Mouse (Mus musculus) midbrain, embryonic 15.5 days (tissue): Measurements from ENCODE around the gene Nploc4. TPM values are rescaled to one million over a fixed set of nuclear protein-coding genes. Genes with fewer than 3 reads are reported as not detected.

ENCODE experiments used
- ATAC-seq: fragments of 200-750 bp; cut with Nextera tagmentation; replicated peaks from 2 replicates; pipeline ENCODE4 v1.8.0; 2017; ENCODE audit warnings: moderate TSS enrichment
- H3K27ac ChIP-seq: fragments of 300-500 bp; sonication (generic); 2 replicates; pipeline ENCODE4 v1.5.1; 2015; ENCODE audit warnings: mild to moderate bottlenecking, inconsistent platforms
- H3K27me3 ChIP-seq: fragments of 300-500 bp; sonication (generic); replicated peaks from 2 replicates; pipeline ENCODE4 v1.6.1; 2015; ENCODE audit warnings: inconsistent platforms
- H3K36me3 ChIP-seq: fragments of 300-500 bp; sonication (generic); replicated peaks from 2 replicates; pipeline ENCODE4 v1.6.1; 2015; ENCODE audit warnings: inconsistent platforms
- H3K4me1 ChIP-seq: fragments of 300-500 bp; sonication (generic); 2 replicates; pipeline ENCODE4 v1.6.1; 2015; ENCODE audit warnings: inconsistent platforms
- H3K4me2 ChIP-seq: fragments of 300-500 bp; sonication (generic); 2 replicates; pipeline ENCODE4 v1.6.1; 2015; ENCODE audit warnings: inconsistent platforms, mild to moderate bottlenecking, moderate library complexity
- H3K4me3 ChIP-seq: fragments of 300-500 bp; sonication (generic); 2 replicates; pipeline ENCODE4 v1.5.1; 2015; ENCODE audit warnings: mild to moderate bottlenecking, inconsistent platforms
- H3K9ac ChIP-seq: fragments of 300-500 bp; sonication (generic); 2 replicates; pipeline ENCODE4 v1.6.1; 2015; ENCODE audit warnings: mild to moderate bottlenecking, inconsistent platforms
- H3K9me3 ChIP-seq: fragments of 300-500 bp; sonication (generic); 2 replicates; pipeline ENCODE4 v1.6.1; 2016; ENCODE audit warnings: inconsistent platforms
- WGBS: fragments of 180-500 bp; shearing (Covaris S2); methylation state at CpG from one replicate; pipeline ENCODE4 v1.1.7; 2015; ENCODE audit warnings: mixed read lengths; 5-methylcytosine and 5-hydroxymethylcytosine counted together
- polyA plus RNA-seq: library from polyadenylated mRNA; unstranded; fragments of >200 nt; fragmentation: Nextera tagmentation; extraction: Ambion mirVana; gene quantifications from 2 replicates; pipeline ENCODE4 v1.2.1, GENCODE M21; 2015

Nploc4 gene
- polyA plus RNA-seq, 1 experiment from 2014 or later: 34.2 TPM

DNA sequence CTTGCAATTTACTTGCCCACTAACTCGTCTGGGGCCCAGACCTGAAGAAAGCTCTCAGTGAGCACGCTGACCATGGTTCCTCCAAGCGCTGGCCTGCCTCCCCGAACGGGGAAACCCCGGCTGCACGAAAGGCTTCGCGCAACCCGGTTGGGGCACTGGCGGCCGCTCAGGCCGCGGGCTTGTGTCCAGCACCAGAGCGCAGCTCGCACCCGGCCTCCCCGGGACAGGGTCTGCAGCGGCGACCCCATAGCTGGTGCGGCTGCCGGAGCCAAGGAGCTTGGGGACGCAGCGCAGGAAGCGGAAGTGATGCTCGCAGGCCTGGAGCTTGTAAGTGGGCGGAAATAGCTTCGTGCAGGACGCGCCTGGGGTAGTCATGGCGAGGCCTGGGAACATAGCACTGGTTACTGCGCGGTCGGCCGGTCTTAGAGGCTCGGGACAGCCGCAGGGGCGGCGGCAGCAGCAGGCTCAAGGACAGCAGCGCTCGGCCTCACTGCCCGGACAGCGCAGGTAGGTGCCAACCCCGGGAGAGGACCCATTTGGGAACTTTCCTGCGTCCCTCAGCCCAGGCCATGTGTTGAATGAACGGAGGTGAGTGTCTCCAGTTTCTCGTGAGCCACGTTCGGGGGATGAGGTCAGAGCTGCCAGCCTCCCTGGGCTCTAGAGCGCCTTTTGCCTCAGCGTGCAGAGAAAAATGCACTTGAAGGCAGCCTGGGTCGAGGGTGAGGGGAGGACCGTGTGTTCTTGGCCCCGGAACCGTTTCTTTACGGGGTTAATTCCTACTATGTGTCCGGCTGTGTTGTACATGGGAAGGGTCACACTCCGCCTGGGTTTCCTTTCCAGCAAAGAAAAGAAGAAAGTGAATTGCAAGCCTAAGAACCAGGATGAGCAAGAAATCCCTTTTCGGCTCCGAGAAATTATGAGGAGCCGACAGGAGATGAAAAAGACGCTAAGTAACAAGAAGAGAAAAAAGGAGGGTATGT is 20.6 kb upstream of the Nploc4 start, which contains the start of the genes Oxld1 and Ccdc137:
Gene Oxld1 (minus strand): TSS at position 297 of the 980 bp plus-strand sequence.
Gene Ccdc137 (plus strand): TSS at position 344 of the 980 bp plus-strand sequence.
- Histone ChIP-seq H3K4me1 (peaks cover 22% of the 10 kb centered on the region), H3K9me3 (no peaks in the 10 kb centered on the region), H3K4me3 (peak within 1 kb of the TSS; percentile 59), H3K27me3 (no peaks in the 10 kb centered on the region), H3K9ac (peak within 1 kb of the TSS; percentile 87), H3K27ac (peak within 1 kb of the TSS; percentile 79), H3K36me3 (peaks cover 20% of the 10 kb centered on the region; the same call in 1 of the 2 replicates), H3K4me2 (peak within 1 kb of the TSS; percentile 91)
- ATAC-seq: peak; percentile 93
- 5% methylated on average over 62 of the region's 62 CpGs for WGBS

DNA sequence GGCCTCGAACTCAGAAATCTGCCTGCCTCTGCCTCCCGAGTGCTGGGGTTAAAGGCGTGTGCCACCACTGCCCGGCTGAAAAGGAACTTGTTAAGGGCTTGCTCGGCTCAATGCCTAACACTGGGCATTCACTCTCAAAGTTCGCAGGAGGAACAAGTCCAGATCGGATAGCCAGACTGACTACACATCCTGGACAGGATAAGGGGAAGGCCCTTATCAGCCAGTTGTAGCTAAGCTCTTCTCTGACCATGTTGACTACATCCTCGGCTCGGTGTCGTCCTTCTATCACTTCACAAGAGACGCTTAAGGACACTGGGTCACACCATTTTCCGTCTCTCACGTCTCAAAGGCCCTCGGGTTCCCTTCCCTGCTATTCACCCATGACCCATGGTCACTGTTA is 19.9 kb upstream of the Nploc4 start:
- Histone ChIP-seq H3K27ac (peak overlapping the region; percentile 79), H3K27me3 (no peaks in the 10 kb centered on the region), H3K9me3 (no peaks in the 10 kb centered on the region), H3K36me3 (peaks cover 17% of the 10 kb centered on the region; the same call in 1 of the 2 replicates), H3K4me2 (peak overlapping the region; percentile 91), H3K4me3 (peak overlapping the region; percentile 59), H3K9ac (peak overlapping the region; percentile 87), H3K4me1 (peaks cover 22% of the 10 kb centered on the region)
- 31% methylated on average over 14 of the region's 14 CpGs for WGBS
- peak; percentile 26; the same call in 1 of the 2 replicates for ATAC-seq

DNA sequence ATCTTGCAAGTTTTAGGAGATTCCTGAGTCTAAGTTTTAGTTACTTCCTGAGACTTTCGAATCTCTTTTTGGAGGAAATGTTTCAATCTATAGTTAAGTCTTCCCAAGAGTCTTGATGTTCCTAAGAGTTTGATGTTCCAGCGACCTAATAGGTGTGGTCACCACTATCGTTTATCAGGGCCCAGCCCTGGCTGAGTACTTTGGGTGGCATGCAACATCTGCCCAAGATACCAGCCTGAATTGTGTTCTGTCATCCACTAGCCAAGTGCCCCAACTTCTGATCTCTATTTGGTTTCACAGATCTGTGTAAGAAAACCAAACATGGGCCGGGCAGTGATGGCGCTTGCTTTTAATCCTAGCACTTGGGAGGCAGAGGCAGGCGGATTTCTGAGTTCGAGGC is 17.9 kb upstream of the Nploc4 start:
- Histone ChIP-seq H3K27me3 (no peaks in the 10 kb centered on the region), H3K27ac (no peak overlapping the region), H3K9ac (no peak overlapping the region), H3K9me3 (no peaks in the 10 kb centered on the region), H3K4me2 (no peak overlapping the region), H3K4me3 (no peak overlapping the region), H3K36me3 (no peaks in the 10 kb centered on the region), H3K4me1 (peaks cover 22% of the 10 kb centered on the region)
- ATAC-seq: no peak
- 97% methylated on average over 7 of the region's 7 CpGs for WGBS

DNA sequence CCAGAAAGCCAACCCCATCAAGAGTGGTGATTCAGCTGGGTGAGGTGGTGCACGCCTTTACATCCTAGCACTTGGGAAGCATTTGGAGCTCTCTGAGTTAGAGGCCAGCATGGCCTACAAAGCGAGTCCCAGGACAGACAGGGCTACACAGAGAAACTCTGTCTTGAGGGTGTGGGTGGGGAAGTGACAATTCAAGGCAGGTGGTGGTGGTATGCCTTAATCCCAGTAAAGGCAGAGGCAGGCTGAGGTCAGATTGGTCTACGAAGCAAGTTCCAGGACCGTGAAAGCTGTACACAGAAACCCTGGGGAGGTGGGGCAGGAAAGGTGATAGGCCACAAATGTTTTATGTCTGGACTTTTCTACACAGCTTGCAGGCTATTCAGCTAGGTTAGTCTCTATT is 17.5 kb upstream of the Nploc4 start:
- Histone ChIP-seq H3K9me3 (no peaks in the 10 kb centered on the region), H3K4me1 (peaks cover 22% of the 10 kb centered on the region), H3K4me2 (no peak overlapping the region), H3K36me3 (no peaks in the 10 kb centered on the region), H3K27me3 (no peaks in the 10 kb centered on the region), H3K27ac (no peak overlapping the region), H3K4me3 (no peak overlapping the region), H3K9ac (no peak overlapping the region)
- WGBS: 91% methylated on average over 4 of the region's 4 CpGs
- no peak for ATAC-seq

DNA sequence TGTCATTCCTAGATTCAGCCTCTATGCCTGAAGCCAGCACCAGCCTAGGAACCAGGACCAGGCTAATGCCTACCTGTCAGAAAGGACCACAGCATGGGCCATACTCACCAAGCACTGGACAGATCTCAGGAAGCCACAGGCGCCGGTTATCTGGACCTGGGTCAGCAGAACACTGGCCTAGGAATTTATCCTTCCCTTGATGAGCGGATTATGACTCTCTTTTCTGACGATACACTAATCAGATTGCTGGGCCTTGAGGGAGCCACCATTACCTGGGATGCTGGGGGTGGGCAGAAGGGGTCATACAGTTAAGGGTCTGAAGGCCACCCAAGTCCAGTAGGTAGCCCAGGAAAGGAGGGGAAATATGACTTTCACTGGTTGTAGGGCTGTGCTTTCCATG is 15.8 kb upstream of the Nploc4 start, which contains the start of gene Pde6g:
Gene Pde6g (minus strand): TSS at position 195 of the 400 bp plus-strand sequence.
- Histone ChIP-seq H3K27ac (no peak within 1 kb of the TSS), H3K27me3 (no peaks in the 10 kb centered on the region), H3K9ac (no peak within 1 kb of the TSS), H3K9me3 (no peaks in the 10 kb centered on the region), H3K4me3 (no peak within 1 kb of the TSS), H3K36me3 (no peaks in the 10 kb centered on the region), H3K4me2 (no peak within 1 kb of the TSS), H3K4me1 (peaks cover 9% of the 10 kb centered on the region)
- no peak for ATAC-seq
- WGBS: 92% methylated on average over 4 of the region's 4 CpGs

DNA sequence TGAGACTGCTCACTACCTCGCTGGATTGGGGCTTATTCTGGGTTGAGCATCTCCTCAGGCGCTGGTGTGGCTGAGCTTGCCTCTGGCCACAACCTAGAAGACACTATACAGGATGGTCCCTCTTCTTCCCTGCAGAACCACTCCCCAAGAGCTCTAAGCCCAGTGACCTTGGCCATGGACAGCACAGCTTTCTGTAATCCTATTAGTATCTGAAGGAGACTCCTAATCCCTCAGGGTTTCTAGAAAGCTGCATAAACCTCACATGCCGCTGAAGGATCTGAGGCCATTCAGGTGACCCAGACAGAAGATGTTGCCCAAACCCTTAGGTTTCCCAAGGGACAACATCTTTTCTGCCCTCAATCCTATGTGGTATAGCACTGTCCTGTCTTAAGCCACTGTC is 14.7 kb upstream of the Nploc4 start:
- no peak overlapping the region for H3K4me2 ChIP-seq
- H3K4me1 ChIP-seq: peaks cover 6% of the 10 kb centered on the region
- H3K9me3 ChIP-seq: no peaks in the 10 kb centered on the region
- ATAC-seq: no peak
- no peak overlapping the region for H3K9ac ChIP-seq
- no peaks in the 10 kb centered on the region for H3K27me3 ChIP-seq
- WGBS: 53% methylated on average over 3 of the region's 3 CpGs
- no peak overlapping the region for H3K4me3 ChIP-seq
- no peaks in the 10 kb centered on the region for H3K36me3 ChIP-seq
- H3K27ac ChIP-seq: no peak overlapping the region

DNA sequence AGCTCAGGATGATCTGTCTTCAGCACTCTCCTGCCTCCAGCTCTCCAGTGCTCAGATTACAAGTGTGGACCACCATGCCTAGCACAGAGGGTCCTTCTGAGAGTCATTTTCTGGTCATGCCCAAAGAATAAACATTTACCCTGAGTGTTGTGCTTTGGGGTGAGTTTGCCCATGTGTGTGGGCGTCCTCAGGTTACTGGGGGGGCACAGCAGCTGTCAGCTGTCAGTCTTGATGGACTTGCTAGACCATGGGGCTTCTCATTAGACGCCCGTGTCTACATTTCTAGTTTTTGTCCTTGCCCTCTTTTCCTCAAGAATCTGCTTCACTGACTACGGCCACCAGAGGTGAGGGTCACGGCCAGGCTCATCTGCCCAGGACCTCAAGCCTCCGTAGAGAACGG is 9.7 kb upstream of the Nploc4 start:
- ATAC-seq: no peak

DNA sequence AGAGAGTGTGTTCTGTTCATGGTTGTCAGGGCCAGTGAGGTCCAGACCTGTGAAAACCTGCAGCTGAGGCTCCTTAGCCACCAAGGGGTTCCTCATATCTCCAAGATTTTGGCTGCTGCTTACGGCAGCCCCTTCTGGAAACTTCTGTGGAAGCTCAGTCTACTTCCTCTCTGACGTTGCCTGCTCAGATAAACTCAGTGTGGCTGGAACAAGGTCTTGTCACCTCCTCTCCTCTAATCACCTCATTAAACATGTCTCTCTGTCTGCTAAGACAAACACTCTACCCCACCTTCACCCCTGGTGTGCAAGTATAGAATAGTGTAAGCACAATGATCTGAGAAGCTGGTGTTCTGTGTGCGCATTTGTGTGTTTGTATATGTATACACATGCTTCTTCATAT is 8.0 kb upstream of the Nploc4 start:
- WGBS: 84% methylated on average over 3 of the region's 3 CpGs
- Histone ChIP-seq H3K36me3 (no peaks in the 10 kb centered on the region), H3K27ac (no peak overlapping the region), H3K27me3 (no peaks in the 10 kb centered on the region), H3K9me3 (no peaks in the 10 kb centered on the region), H3K4me2 (no peak overlapping the region), H3K4me3 (no peak overlapping the region), H3K9ac (no peak overlapping the region), H3K4me1 (no peaks in the 10 kb centered on the region)
- no peak for ATAC-seq

More for the DNA sequence above, 9.7 kb upstream of the Nploc4 start:
- Histone ChIP-seq H3K27ac (no peak overlapping the region), H3K4me3 (no peak overlapping the region), H3K4me1 (no peaks in the 10 kb centered on the region), H3K9me3 (no peaks in the 10 kb centered on the region), H3K36me3 (no peaks in the 10 kb centered on the region), H3K4me2 (no peak overlapping the region), H3K9ac (no peak overlapping the region), H3K27me3 (no peaks in the 10 kb centered on the region)
- whole genome bisulfite sequencing: 84% methylated on average over 7 of the region's 7 CpGs

DNA sequence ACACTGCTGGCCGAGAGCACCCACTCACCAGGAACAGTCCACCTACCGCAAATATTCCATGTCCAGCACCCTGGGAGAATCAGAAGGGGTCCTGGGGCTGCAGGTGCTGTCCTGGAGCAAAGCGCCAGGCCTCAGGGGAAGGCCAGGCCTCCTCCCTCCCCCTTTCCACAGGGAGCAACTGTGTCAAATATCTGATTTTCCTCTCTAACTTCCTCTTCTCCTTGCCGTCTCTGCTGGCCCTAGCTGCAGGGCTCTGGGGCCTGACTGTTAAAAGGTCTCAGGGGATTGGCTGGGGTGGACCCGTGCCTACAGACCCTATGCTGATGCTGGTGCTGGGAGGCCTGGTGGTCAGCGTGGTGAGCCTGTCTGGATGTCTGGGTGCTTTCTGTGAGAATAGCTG is 6.6 kb upstream of the Nploc4 start:
- Histone ChIP-seq H3K4me1 (no peaks in the 10 kb centered on the region), H3K4me2 (no peak overlapping the region), H3K9me3 (no peaks in the 10 kb centered on the region), H3K4me3 (no peak overlapping the region), H3K36me3 (no peaks in the 10 kb centered on the region), H3K27ac (no peak overlapping the region), H3K27me3 (no peaks in the 10 kb centered on the region), H3K9ac (no peak overlapping the region)
- 70% methylated on average over 6 of the region's 6 CpGs for WGBS
- no peak for ATAC-seq

DNA sequence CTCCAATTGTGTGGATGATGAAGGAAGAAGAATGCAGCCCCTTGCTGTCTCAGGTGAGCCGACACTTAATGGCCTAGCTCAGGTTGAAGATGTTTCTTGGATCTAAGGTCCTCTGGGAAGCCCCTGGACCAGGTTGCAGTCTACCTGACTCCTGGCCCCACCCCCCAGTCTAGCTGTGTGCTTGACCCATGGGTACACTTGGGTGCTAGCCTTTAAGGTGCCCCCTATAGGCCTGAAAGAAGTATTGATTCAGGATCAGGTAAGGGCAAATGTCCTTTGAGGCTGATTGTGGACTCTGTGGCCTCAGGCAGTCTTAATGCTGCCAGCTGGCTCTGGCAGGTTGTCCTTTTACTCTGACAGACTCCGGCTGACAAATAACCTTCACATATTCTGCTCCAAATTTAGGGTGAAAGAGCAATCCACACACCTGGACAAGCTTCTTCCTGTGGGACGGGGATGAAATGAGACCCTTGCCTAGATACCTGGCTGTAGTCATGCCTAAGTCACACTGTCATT is 5.3 kb upstream of the Nploc4 start:
- Histone ChIP-seq H3K27ac (no peak overlapping the region), H3K4me2 (no peak overlapping the region), H3K9ac (no peak overlapping the region), H3K4me1 (no peaks in the 10 kb centered on the region), H3K36me3 (no peaks in the 10 kb centered on the region), H3K4me3 (no peak overlapping the region), H3K9me3 (no peaks in the 10 kb centered on the region), H3K27me3 (no peaks in the 10 kb centered on the region)
- WGBS: 87% methylated on average over 3 of the region's 3 CpGs
- no peak for ATAC-seq

DNA sequence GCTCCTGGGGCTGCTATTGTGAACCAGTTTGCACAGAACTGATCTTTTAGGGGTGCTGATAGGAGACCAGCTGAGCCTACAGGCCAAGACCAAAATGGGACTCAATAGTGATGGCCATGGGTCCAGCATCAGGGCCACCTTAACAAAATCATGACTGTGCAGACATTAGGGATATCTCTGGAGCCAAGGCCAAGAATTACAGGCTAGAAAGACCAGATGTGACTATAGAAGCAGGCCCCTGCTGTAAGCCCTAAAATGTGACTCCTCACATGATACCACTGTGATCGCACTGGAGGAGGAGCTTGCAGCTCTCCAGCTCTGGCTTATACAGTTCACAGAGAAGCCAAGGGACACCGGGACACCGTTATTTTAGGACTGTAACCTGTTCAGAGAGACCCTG is 4.8 kb upstream of the Nploc4 start, which contains the start of gene Tspan10:
Gene Tspan10 (plus strand): TSS at position 301 of the 400 bp plus-strand sequence.
- no peak for ATAC-seq
- Histone ChIP-seq H3K4me1 (no peaks in the 10 kb centered on the region), H3K9ac (no peak within 1 kb of the TSS), H3K9me3 (no peaks in the 10 kb centered on the region), H3K27me3 (no peaks in the 10 kb centered on the region), H3K27ac (no peak within 1 kb of the TSS), H3K4me2 (no peak within 1 kb of the TSS), H3K4me3 (no peak within 1 kb of the TSS), H3K36me3 (no peaks in the 10 kb centered on the region)
- 87% methylated on average over 3 of the region's 3 CpGs for WGBS

DNA sequence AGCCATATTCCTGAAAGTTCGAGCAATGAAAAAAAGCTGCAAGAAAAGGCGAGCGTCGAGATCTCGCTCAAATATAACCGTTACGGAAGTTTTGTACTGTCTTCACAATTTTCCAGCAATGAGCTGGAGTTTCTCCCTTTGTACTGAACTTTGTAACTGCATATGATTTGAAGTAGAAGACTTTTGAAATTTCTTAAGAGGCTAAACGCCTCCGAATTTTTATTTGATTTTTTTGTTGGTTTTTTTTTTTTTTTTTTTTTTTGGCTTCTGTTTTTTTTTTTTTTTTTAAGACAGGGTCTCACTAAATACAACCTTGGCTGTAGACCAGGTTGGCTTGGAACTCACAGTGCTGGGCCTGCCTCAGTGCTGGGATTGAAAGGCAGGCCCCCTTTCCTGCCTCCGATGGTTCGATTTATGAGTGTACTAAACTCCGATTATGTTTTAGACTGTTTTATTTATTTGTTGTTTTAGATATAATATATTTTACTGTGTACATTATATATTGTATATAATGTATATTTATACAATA is 413 bp upstream of the Nploc4 start:
- ATAC-seq: no peak
- H3K27ac ChIP-seq: no peak overlapping the region
- H3K9me3 ChIP-seq: no peaks in the 10 kb centered on the region
- H3K27me3 ChIP-seq: no peaks in the 10 kb centered on the region
- H3K9ac ChIP-seq: no peak overlapping the region; the same call in 1 of the 2 replicates
- 27% methylated on average over 12 of the region's 12 CpGs for WGBS
- peaks cover 2% of the 10 kb centered on the region; the same call in 1 of the 2 replicates for H3K36me3 ChIP-seq
- H3K4me1 ChIP-seq: peaks cover 14% of the 10 kb centered on the region
- peak overlapping the region; percentile 72 for H3K4me2 ChIP-seq
- H3K4me3 ChIP-seq: peak overlapping the region; percentile 97
